Mouse (Mus musculus): ENCODE measurements around the gene Pdx1.

GRCm38 (mm10) chr5:147315432-147316075, 45.8 kb downstream of the Pdx1 start:
- no peak for TF ChIP-seq POLR2A (IDR thresholded peaks at IDR 0.05; ENCODE audit: insufficient read depth, low read depth, low read length)
- TF ChIP-seq CTCF (IDR thresholded peaks at IDR 0.05; ENCODE audit: insufficient read depth, low read depth, low read length), result no peak
